Mouse (Mus musculus): ENCODE measurements around the gene Uso1. TPM values are rescaled to one million over a fixed set of nuclear protein-coding genes. Genes with fewer than 3 reads are reported as not detected.

Uso1 gene
- total RNA-seq (2021) (10 to 100 TPM; 39.0 to 45.4 TPM), polyA plus RNA-seq (2012; rRNA removed) (12.3 and 23.8 TPM in 2 replicates)
- long read RNA-seq, transcript Uso1-201 (24 exons, 3,898 nt): major isoform, 26 of 53 reads
- long read RNA-seq, partial matches to known transcripts: 4 of 53 reads
- long read RNA-seq, other reads (novel, unspliced or antisense): 23 of 53 reads

DNA sequence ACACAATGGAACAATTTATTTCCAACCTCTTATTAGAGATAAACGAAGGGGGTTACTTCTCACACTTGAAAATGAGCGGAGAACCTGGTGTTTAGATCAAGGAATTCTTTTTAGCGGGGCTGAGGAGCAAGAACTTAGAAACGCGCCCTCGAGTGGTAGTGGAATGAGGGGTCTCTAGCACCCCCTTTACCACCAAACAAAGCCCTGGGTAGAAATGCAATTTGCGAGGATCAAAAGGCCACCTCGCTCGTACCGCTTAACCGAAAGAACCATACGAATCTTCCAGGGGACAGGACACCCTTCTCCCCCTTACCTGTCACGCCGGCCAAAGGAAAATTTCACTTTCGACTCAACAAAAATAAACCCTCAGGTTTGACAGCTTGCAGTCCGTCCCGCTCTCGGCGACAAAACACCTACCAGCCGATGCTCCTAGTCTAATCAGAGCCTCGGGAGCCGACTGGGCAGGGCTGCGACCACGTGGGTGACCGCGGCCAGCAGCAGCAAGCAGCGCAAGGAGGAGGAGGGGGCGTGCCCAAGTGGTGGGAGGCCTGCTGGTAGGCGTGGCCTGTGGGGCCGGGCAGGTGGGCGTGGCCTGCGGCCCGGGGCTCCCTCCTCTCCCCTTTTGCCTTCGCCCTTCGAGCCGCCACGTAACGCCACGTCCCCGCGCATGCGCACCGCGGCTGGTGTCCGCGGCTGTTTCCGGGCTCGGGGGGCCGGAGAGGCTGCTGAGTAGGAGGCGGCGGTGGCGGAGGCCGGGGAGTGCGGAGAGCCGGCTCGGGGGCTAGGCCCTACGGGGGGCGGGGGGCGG is at the start of gene Uso1:
Uso1 (plus strand) TSS at position 700 of the 808 bp plus-strand sequence.
- intact Hi-C loops (cut with DNase I): loop anchor here (1.0 to 5.0 kb wide), 3 partner anchors 54 to 1775 kb away; partner anchors contain the start of genes G3bp2 and Rchy1
- 1% methylated on average over 39 of the region's 59 CpGs for WGBS
- TF ChIP-seq EP300 (IDR thresholded peaks at IDR 0.05; ENCODE audit: insufficient read depth, low read depth, low read length) (no peak), CTCF (IDR thresholded peaks at IDR 0.05) (peak; percentile 64), POLR2A (IDR thresholded peaks at IDR 0.05; ENCODE audit: insufficient read depth, low read depth, low read length) (peak; percentile 78)
- Histone ChIP-seq H3K4me1 (ENCODE audit: control insufficient read depth, insufficient read depth, low read length) (peaks cover 5% of the 10 kb centered on the region), H3K27me3 (ENCODE audit: control insufficient read depth, insufficient read depth, low read length) (no peaks in the 10 kb centered on the region), H3K36me3 (ENCODE audit: control insufficient read depth, insufficient read depth, low read length) (no peaks in the 10 kb centered on the region; the same call in 1 of the 2 replicates), H3K79me2 (replicated peaks; ENCODE audit: control insufficient read depth, insufficient read depth, low read length) (no peaks in the 10 kb centered on the region; the same call in 1 of the 2 replicates), H3K4me3 (peak within 1 kb of the TSS; percentile 92), H3K9ac (ENCODE audit: low read depth, low read length) (peak within 1 kb of the TSS; percentile 85), H3K27ac (peak within 1 kb of the TSS; percentile 88)
- DNase-seq: peak; percentile 98 to 99

- WGBS: 62% methylated on average over 15 of the region's 15 CpGs
- H3K4me3 ChIP-seq: no peak overlapping the region; the same call in 1 of the 2 replicates
Measured at GRCm38 (mm10) chr5:92093263-92094061, 44.3 kb upstream of the Uso1 start.

GRCm38 (mm10) chr5:92094062-92094415 is 43.7 kb upstream of the Uso1 start:
- H3K79me2 ChIP-seq (replicated peaks; ENCODE audit: control insufficient read depth, insufficient read depth, low read length): no peaks in the 10 kb centered on the region
- H3K9ac ChIP-seq (ENCODE audit: low read depth, low read length): no peak overlapping the region
- H3K4me1 ChIP-seq (ENCODE audit: control insufficient read depth, insufficient read depth, low read length): no peaks in the 10 kb centered on the region
- TF ChIP-seq CTCF (IDR thresholded peaks at IDR 0.05): no peak
- no peak for TF ChIP-seq POLR2A (IDR thresholded peaks at IDR 0.05; ENCODE audit: insufficient read depth, low read depth, low read length)
- TF ChIP-seq EP300 (IDR thresholded peaks at IDR 0.05; ENCODE audit: insufficient read depth, low read depth, low read length): no peak
- no peak for DNase-seq
- 81% methylated on average over 3 of the region's 3 CpGs for WGBS
- H3K27ac ChIP-seq: peak overlapping the region; percentile 41
- H3K27me3 ChIP-seq (ENCODE audit: control insufficient read depth, insufficient read depth, low read length): no peaks in the 10 kb centered on the region
- H3K4me3 ChIP-seq: no peak overlapping the region; the same call in 1 of the 2 replicates
- intact Hi-C loops (cut with DNase I): no loop called here
- no peaks in the 10 kb centered on the region for H3K36me3 ChIP-seq (ENCODE audit: control insufficient read depth, insufficient read depth, low read length)

More at GRCm38 (mm10) chr5:92093263-92094061, 44.3 kb upstream of the Uso1 start:
- Histone ChIP-seq H3K9ac (ENCODE audit: low read depth, low read length) (no peak overlapping the region), H3K79me2 (replicated peaks; ENCODE audit: control insufficient read depth, insufficient read depth, low read length) (no peaks in the 10 kb centered on the region), H3K36me3 (ENCODE audit: control insufficient read depth, insufficient read depth, low read length) (no peaks in the 10 kb centered on the region), H3K27ac (peak overlapping the region; percentile 41), H3K4me1 (ENCODE audit: control insufficient read depth, insufficient read depth, low read length) (no peaks in the 10 kb centered on the region), H3K27me3 (ENCODE audit: control insufficient read depth, insufficient read depth, low read length) (no peaks in the 10 kb centered on the region)
- DNase-seq: peak in 1 of 2 experiments; percentile 32
- TF ChIP-seq EP300 (IDR thresholded peaks at IDR 0.05; ENCODE audit: insufficient read depth, low read depth, low read length) (no peak), CTCF (IDR thresholded peaks at IDR 0.05) (no peak), POLR2A (IDR thresholded peaks at IDR 0.05; ENCODE audit: insufficient read depth, low read depth, low read length) (no peak)
- intact Hi-C loops (cut with DNase I): no loop called here

DNA sequence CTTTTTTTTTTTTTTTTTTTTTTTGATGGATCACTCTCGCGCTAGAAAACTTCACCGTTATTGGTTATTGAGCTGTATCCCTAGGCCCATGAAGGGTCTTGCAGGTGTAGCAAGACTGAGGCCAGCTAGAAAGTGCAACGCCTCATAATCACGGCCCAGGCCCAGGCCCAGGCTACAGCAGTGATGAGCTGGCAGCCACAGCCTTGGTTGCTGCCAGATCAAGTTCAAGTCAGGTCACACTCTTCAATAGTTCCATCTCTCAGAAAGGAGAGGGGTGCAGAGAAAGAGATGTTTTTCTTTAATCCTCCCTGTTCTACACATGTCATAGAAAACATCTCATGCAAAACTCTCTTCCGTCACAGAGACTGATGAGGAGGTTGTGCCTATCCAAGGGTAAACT is 41.0 kb upstream of the Uso1 start:
- no peak overlapping the region for H3K4me3 ChIP-seq
- no peak for TF ChIP-seq CTCF (IDR thresholded peaks at IDR 0.05)
- TF ChIP-seq EP300 (IDR thresholded peaks at IDR 0.05; ENCODE audit: insufficient read depth, low read depth, low read length): no peak
- no peak for TF ChIP-seq POLR2A (IDR thresholded peaks at IDR 0.05; ENCODE audit: insufficient read depth, low read depth, low read length)
- H3K9ac ChIP-seq (ENCODE audit: low read depth, low read length): no peak overlapping the region
- no peaks in the 10 kb centered on the region for H3K27me3 ChIP-seq (ENCODE audit: control insufficient read depth, insufficient read depth, low read length)
- no peak overlapping the region for H3K27ac ChIP-seq
- no peaks in the 10 kb centered on the region for H3K79me2 ChIP-seq (replicated peaks; ENCODE audit: control insufficient read depth, insufficient read depth, low read length)
- WGBS: 71% methylated on average over 6 of the region's 6 CpGs
- no peaks in the 10 kb centered on the region for H3K4me1 ChIP-seq (ENCODE audit: control insufficient read depth, insufficient read depth, low read length)
- peak in 1 of 2 experiments; percentile 26 for DNase-seq
- no peaks in the 10 kb centered on the region for H3K36me3 ChIP-seq (ENCODE audit: control insufficient read depth, insufficient read depth, low read length)
- intact Hi-C loops (cut with DNase I): no loop called here

DNA sequence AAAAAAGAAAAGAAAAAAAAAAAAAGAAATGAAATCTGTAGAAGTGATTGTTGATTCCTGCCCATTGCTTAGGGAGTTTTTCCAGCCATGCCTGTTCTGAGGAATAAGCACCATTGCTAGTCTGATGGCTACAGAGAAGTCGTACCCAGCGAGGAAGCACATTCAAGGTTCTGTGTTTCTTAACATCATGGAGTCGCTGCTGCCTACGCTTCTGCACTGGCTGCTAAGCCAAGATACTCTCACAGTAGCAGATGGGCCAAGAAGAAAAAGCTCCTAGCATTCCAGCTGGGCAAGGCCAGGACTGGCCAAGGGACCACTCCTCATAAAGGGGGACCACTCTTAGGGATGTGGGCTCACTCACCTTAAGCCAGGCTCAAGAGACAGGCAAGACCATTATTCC is 40.0 kb upstream of the Uso1 start:
- TF ChIP-seq POLR2A (IDR thresholded peaks at IDR 0.05; ENCODE audit: insufficient read depth, low read depth, low read length) (no peak), EP300 (IDR thresholded peaks at IDR 0.05; ENCODE audit: insufficient read depth, low read depth, low read length) (no peak), CTCF (IDR thresholded peaks at IDR 0.05) (no peak)
- Histone ChIP-seq H3K9ac (ENCODE audit: low read depth, low read length) (no peak overlapping the region), H3K79me2 (replicated peaks; ENCODE audit: control insufficient read depth, insufficient read depth, low read length) (no peaks in the 10 kb centered on the region), H3K4me1 (ENCODE audit: control insufficient read depth, insufficient read depth, low read length) (peaks cover 2% of the 10 kb centered on the region; the same call in 1 of the 2 replicates), H3K4me3 (no peak overlapping the region), H3K27me3 (ENCODE audit: control insufficient read depth, insufficient read depth, low read length) (no peaks in the 10 kb centered on the region), H3K27ac (no peak overlapping the region), H3K36me3 (ENCODE audit: control insufficient read depth, insufficient read depth, low read length) (no peaks in the 10 kb centered on the region)
- WGBS: 88% methylated on average over 4 of the region's 4 CpGs
- DNase-seq: no peak
- intact Hi-C loops (cut with DNase I): no loop called here

Data from heart, adult 2 months (tissue).